Mouse (Mus musculus) midbrain, embryonic 11.5 days (tissue): ENCODE results near the gene Cerk. TPM values are rescaled to one million over a fixed set of nuclear protein-coding genes. Genes with fewer than 3 reads are reported as not detected.

ENCODE experiments used
- polyA plus RNA-seq: library from polyadenylated mRNA; unstranded; fragments of >200 nt; fragmentation: Nextera tagmentation; extraction: Ambion mirVana; gene quantifications from 2 replicates; pipeline ENCODE4 v1.2.1, GENCODE M21; 2014

Gene Cerk
- polyA plus RNA-seq, 1 experiment from 2014 or later = 17.3 TPM

Other genes with a start within 250 kb of the Cerk start
- gene Celsr1, start 152.4 kb downstream of the Cerk start, polyA plus RNA-seq = 4.1 and 4.9 TPM in 2 replicates
- 7.8 and 8.9 TPM in 2 replicates for gene Gramd4, start 128.4 kb downstream of the Cerk start, polyA plus RNA-seq
- 6.7 and 8.1 TPM in 2 replicates for gene Tbc1d22a, start 28.3 kb upstream of the Cerk start, polyA plus RNA-seq